Mouse (Mus musculus) G1E (cell line): ENCODE results near the gene Cox17. TPM values are rescaled to one million over a fixed set of nuclear protein-coding genes. Genes with fewer than 3 reads are reported as not detected.

Source experiments
- ATAC-seq: 2 replicates; pipeline ENCODE4 v1.8.0; 2016; ENCODE audit warnings: mild to moderate bottlenecking; ENCODE audit not compliant: insufficient number of reproducible peaks, poor library complexity, low FRiP score, severe bottlenecking; ENCODE audit errors: extremely low read depth
- DNase-seq: peaks from one replicate; pipeline ENCODE4 v3.0.0; 2012; ENCODE audit warnings: low spot score
- H3K27me3 ChIP-seq: 2 replicates; pipeline ENCODE4 v1.6.1; 2012; ENCODE audit warnings: mild to moderate bottlenecking, low read length, inconsistent platforms; ENCODE audit not compliant: insufficient read depth
- H3K36me3 ChIP-seq: replicated peaks from 2 replicates; pipeline ENCODE3; 2012; ENCODE audit warnings: mild to moderate bottlenecking, inconsistent platforms
- H3K4me1 ChIP-seq: 2 replicates; pipeline ENCODE4 v1.6.1; 2012; ENCODE audit warnings: low read depth, low read length, inconsistent platforms, mixed read lengths; ENCODE audit not compliant: insufficient read depth
- H3K4me3 ChIP-seq: 2 replicates; pipeline ENCODE4 v1.5.1; 2012; ENCODE audit warnings: low read depth, mild to moderate bottlenecking, inconsistent platforms, low read length, moderate library complexity, mixed read lengths
- H3K9me3 ChIP-seq: replicated peaks from 2 replicates; pipeline ENCODE4 v1.6.1; 2012; ENCODE audit warnings: inconsistent platforms
- CTCF ChIP-seq: IDR thresholded peaks from 2 replicates; pipeline ENCODE4 v1.5.1; 2012; ENCODE audit warnings: low read depth, low read length, inconsistent platforms, mixed read lengths
- GATA1 ChIP-seq: IDR thresholded peaks from 2 replicates; pipeline ENCODE4 v1.6.1; 2012; ENCODE audit warnings: borderline replicate concordance, low read length, inconsistent platforms, mixed read lengths
- GATA2 ChIP-seq: IDR thresholded peaks from 2 replicates; pipeline ENCODE4 v1.6.1; 2012; ENCODE audit warnings: low read depth, low read length, inconsistent platforms, borderline replicate concordance
- POLR2AphosphoS5 ChIP-seq: IDR thresholded peaks from 2 replicates; pipeline ENCODE4 v1.6.1; 2012; ENCODE audit warnings: low read depth, low read length, inconsistent platforms; ENCODE audit not compliant: insufficient replicate concordance
- TAL1 ChIP-seq: conservative IDR thresholded peaks from 2 replicates; pipeline ENCODE4 v1.6.1; 2012; ENCODE audit warnings: low read depth, low read length, inconsistent platforms, mixed read lengths
- polyA plus RNA-seq: library from polyadenylated mRNA; stranded (reverse); fragments of >175 nt; gene quantifications from 2 replicates; pipeline ENCODE4 v1.2.3, GENCODE M21; 2012
- total RNA-seq, 2 experiments: library from RNA; stranded (forward) in 1 of 2; stranded (reverse) in 1 of 2; fragments of 200-1000 nt in 1 of 2; fragments of >200 nt in 1 of 2; fragmentation: Nextera tagmentation in 1 of 2; gene quantifications; 2 replicates each; pipeline ENCODE4 v1.2.3; 2014 to 2017

The Cox17 gene
- total and polyA plus RNA-seq, 3 experiments = 210 to 871 (median 234) TPM

- Histone ChIP-seq H3K27me3 (no peaks in the 10 kb centered on the region), H3K4me3 (no peak overlapping the region), H3K4me1 (peaks cover 69% of the 10 kb centered on the region), H3K9me3 (no peaks in the 10 kb centered on the region), H3K36me3 (no peaks in the 10 kb centered on the region)
- no peak for TF ChIP-seq GATA2
- TF ChIP-seq POLR2AphosphoS5 = no peak
- no peak for TF ChIP-seq TAL1
- TF ChIP-seq GATA1 = no peak
- TF ChIP-seq CTCF = no peak
- ATAC-seq (no peak), DNase-seq (no peak)
Observed at GRCm38 (mm10) chr16:38385184-38385634, 38.4 kb downstream of the Cox17 start.

GRCm38 (mm10) chr16:38385700-38386099 is 38.9 kb downstream of the Cox17 start:
- peaks cover 68% of the 10 kb centered on the region for H3K4me1 ChIP-seq
- H3K4me3 ChIP-seq = no peak overlapping the region
- H3K9me3 ChIP-seq = no peaks in the 10 kb centered on the region
- DNase-seq = no peak
- no peaks in the 10 kb centered on the region for H3K36me3 ChIP-seq
- no peak for ATAC-seq
- TF ChIP-seq CTCF (no peak), POLR2AphosphoS5 (no peak), GATA2 (no peak)
- no peaks in the 10 kb centered on the region for H3K27me3 ChIP-seq

GRCm38 (mm10) chr16:38387389-38387788 is 40.6 kb downstream of the Cox17 start:
- ATAC-seq (no peak), DNase-seq (no peak)
- Histone ChIP-seq H3K9me3 (no peaks in the 10 kb centered on the region), H3K27me3 (no peaks in the 10 kb centered on the region), H3K4me1 (peaks cover 72% of the 10 kb centered on the region), H3K36me3 (no peaks in the 10 kb centered on the region), H3K4me3 (no peak overlapping the region)
- no peak for TF ChIP-seq CTCF
- TF ChIP-seq TAL1 = no peak
- TF ChIP-seq POLR2AphosphoS5 = no peak
- TF ChIP-seq GATA2 = no peak
- no peak for TF ChIP-seq GATA1

- Histone ChIP-seq H3K4me3 (no peak overlapping the region), H3K9me3 (no peaks in the 10 kb centered on the region), H3K36me3 (no peaks in the 10 kb centered on the region), H3K4me1 (peaks cover 69% of the 10 kb centered on the region), H3K27me3 (no peaks in the 10 kb centered on the region)
- TF ChIP-seq CTCF = no peak
- TF ChIP-seq TAL1 = no peak
- no peak for TF ChIP-seq POLR2AphosphoS5
- no peak for TF ChIP-seq GATA1
- ATAC-seq = no peak
- DNase-seq = no peak
Observed at GRCm38 (mm10) chr16:38388757-38389156, 42.0 kb downstream of the Cox17 start.

DNA sequence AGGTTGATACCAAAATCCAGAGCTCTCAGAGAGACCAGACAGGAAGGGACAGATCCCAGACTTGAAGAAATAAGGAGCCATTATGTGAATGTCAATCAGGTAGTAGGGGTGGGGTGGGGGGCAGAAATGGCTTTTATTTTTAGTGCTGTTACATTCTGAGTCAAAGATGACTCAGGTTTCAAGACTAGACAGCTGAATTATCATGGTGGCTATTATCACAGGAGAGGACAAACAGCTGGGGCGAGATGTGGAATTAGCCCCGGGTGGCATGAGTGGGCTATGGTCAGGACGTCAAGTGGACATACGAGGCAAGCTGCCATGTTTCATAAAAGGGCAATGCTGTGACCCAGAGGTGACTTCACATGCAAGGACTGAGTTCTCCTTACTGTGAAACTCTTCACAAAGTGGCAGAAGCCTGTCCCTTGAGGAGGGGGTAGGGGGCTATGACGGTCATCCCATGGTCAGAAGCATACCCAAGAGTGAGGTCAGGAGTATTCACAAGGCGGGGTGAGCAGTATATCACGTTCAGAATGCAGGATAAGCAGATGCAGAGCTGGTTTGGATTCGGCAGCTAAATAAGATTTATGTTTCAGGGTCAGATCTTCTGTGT is 42.6 kb downstream of the Cox17 start:
- no peak for DNase-seq
- Histone ChIP-seq H3K36me3 (no peaks in the 10 kb centered on the region), H3K4me3 (no peak overlapping the region), H3K27me3 (no peaks in the 10 kb centered on the region), H3K4me1 (peaks cover 67% of the 10 kb centered on the region), H3K9me3 (no peaks in the 10 kb centered on the region)
- TF ChIP-seq POLR2AphosphoS5 (no peak), GATA2 (no peak), TAL1 (no peak), CTCF (no peak), GATA1 (no peak)
- ATAC-seq = no peak

DNA sequence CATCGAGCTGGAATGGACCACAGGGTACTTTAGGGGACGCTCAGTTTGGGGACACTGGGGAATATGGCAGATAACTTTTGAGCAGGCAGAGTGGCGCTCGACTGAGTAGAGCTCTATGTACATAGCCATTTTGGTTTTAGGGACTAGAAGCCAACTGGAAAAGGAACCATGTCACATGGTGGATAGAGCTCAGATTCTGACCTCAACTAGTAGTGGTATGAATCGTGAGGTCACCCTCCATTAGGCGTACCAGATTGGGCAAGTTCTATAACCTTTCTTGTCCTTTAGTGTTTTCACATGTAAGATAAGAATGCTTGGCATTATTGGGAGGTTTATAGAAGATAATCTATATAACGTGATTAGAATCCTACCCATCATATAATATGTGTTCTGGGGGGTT is 43.5 kb downstream of the Cox17 start:
- DNase-seq = no peak

GRCm38 (mm10) chr16:38392126-38392894 is 45.5 kb downstream of the Cox17 start:
- no peaks in the 10 kb centered on the region for H3K9me3 ChIP-seq
- ATAC-seq (no peak), DNase-seq (no peak)
- H3K4me1 ChIP-seq = peaks cover 63% of the 10 kb centered on the region
- H3K36me3 ChIP-seq = no peaks in the 10 kb centered on the region
- H3K27me3 ChIP-seq = no peaks in the 10 kb centered on the region
- H3K4me3 ChIP-seq = no peak overlapping the region
- no peak for TF ChIP-seq POLR2AphosphoS5
- TF ChIP-seq TAL1 = no peak
- TF ChIP-seq GATA1 = no peak
- no peak for TF ChIP-seq GATA2
- TF ChIP-seq CTCF = no peak

More for the DNA sequence above, 43.5 kb downstream of the Cox17 start:
- Histone ChIP-seq H3K4me3 (no peak overlapping the region), H3K36me3 (no peaks in the 10 kb centered on the region), H3K4me1 (peaks cover 67% of the 10 kb centered on the region), H3K27me3 (no peaks in the 10 kb centered on the region), H3K9me3 (no peaks in the 10 kb centered on the region)
- no peak for ATAC-seq
- no peak for TF ChIP-seq TAL1
